Comparison of ENCODE assay signal across 26 mouse cellular contexts in the genomic region with DNA sequence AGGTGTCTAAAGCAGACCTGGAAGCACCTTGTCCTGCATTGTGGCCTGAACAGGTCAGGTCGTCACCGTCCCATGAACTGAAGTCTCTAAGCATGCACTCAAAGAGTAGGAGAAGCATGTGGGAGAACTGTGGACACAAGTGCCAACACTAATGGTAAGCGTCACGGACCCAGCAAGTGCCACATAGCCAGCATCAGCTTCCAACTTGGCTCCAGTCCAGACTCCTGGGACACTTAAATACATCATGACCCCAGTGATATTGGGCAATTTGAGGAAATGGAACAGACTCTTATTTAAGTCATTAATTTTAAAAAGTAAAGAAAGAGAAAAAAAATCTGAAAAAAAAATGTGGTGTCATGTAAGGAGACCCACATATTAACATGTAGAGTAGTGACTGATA.
DNase-seq lines count a peak whose midpoint lies in the region; ATAC-seq and TF ChIP-seq lines count a peak whose summit lies in the region.
"Had no signal": no experiment of that assay in that cellular context is flagged by ENCODE, and none has a peak within 500 bp of the region (broad histone marks: within the 10 kb centered on the region; RNA-seq: fewer than 3 reads in every experiment).

No protein-coding gene starts in this region.

- H3K4me2 ChIP-seq in hindbrain, postnatal 0 days (ENCODE audit: low read depth, low read length): no peak overlapping the region
- H3K4me2 ChIP-seq: embryonic facial prominence, embryonic 13.5 days; embryonic facial prominence, embryonic 15.5 days; forebrain, embryonic 12.5 days had no signal

- no peak overlapping the region for H3K27ac ChIP-seq in hindbrain, postnatal 0 days
- H3K27ac ChIP-seq in hindbrain, embryonic 10.5 days: no peak overlapping the region
- H3K27ac ChIP-seq: embryonic facial prominence, embryonic 13.5 days; embryonic facial prominence, embryonic 15.5 days; forebrain, embryonic 10.5 days; forebrain, embryonic 12.5 days had no signal

- ATAC-seq in hindbrain, postnatal 0 days: no peak
- ATAC-seq: activated CD4-positive, CD25-positive, alpha-beta regulatory T cell, adult 4 months; CD4-positive, CD25-positive, alpha-beta regulatory T cell, adult 4 months; forebrain, embryonic 14.5 days; forebrain, embryonic 16.5 days; Patski had no signal

- TF ChIP-seq CTCF in hindbrain, postnatal 0 days (IDR thresholded peaks at IDR 0.05; ENCODE audit: low read depth): no peak
- TF ChIP-seq CTCF in brain, embryonic 14.5 days (IDR thresholded peaks at IDR 0.05; ENCODE audit: borderline replicate concordance, extremely low read depth, insufficient read depth, insufficient read length): no peak

- H3K27me3 ChIP-seq in hindbrain, postnatal 0 days (ENCODE audit: insufficient read depth, low read length): no peaks in the 10 kb centered on the region
- no peaks in the 10 kb centered on the region for H3K27me3 ChIP-seq in hindbrain, embryonic 10.5 days (ENCODE audit: insufficient read depth, poor library complexity, severe bottlenecking)
- H3K27me3 ChIP-seq: CH12.LX; embryonic facial prominence, embryonic 13.5 days; embryonic facial prominence, embryonic 15.5 days; forebrain, embryonic 12.5 days; Patski had no signal

- TF ChIP-seq POLR2A in brain, embryonic 14.5 days (IDR thresholded peaks at IDR 0.05; ENCODE audit: borderline replicate concordance, extremely low read depth, insufficient read depth, insufficient read length, poor library complexity, severe bottlenecking): no peak

- H3K4me1 ChIP-seq in hindbrain, postnatal 0 days (ENCODE audit: insufficient read depth, low read length): peaks cover 3% of the 10 kb centered on the region
- peaks cover 8% of the 10 kb centered on the region; the same call in 1 of the 2 replicates for H3K4me1 ChIP-seq in hindbrain, embryonic 10.5 days (replicated peaks)
- H3K4me1 ChIP-seq: embryonic facial prominence, embryonic 13.5 days; embryonic facial prominence, embryonic 15.5 days had no signal

- DNase-seq in cerebellum, postnatal 10 days: peak; percentile 50 to 62
- no peak for DNase-seq in cerebellum, adult 8-10 months
- peak; percentile 25 for DNase-seq in hindbrain, postnatal 0 days (ENCODE audit: low spot score)
- no peak for DNase-seq in hindbrain, embryonic 10.5 days (ENCODE audit: low spot score)
- DNase-seq in brain, embryonic 14.5 days (ENCODE audit: low read depth): peak; percentile 17
- DNase-seq: adrenal gland, adult 8-10 months; adrenal gland, postnatal 14 days; adrenal gland, postnatal 36 days; B cell, adult 2 months; cerebellum, adult 11 months; cerebellum, adult 2 months; cerebellum, adult 9-11 months; cerebellum, postnatal 36 days; embryo, embryonic 11 days had no signal

- H3K36me3 ChIP-seq in hindbrain, postnatal 0 days (ENCODE audit: insufficient read depth, low read length): no peaks in the 10 kb centered on the region
- H3K36me3 ChIP-seq in hindbrain, embryonic 10.5 days: no peaks in the 10 kb centered on the region
- H3K36me3 ChIP-seq: embryonic facial prominence, embryonic 13.5 days; embryonic facial prominence, embryonic 15.5 days; forebrain, embryonic 10.5 days; forebrain, embryonic 12.5 days; G1E had no signal

- WGBS in hindbrain, postnatal 0 days: 61% methylated on average over 4 of the region's 4 CpGs
- WGBS in hindbrain, embryonic 10.5 days: 88% methylated on average over 4 of the region's 4 CpGs

- H3K9me3 ChIP-seq in hindbrain, postnatal 0 days (ENCODE audit: low read length): no peaks in the 10 kb centered on the region
- no peaks in the 10 kb centered on the region for H3K9me3 ChIP-seq in hindbrain, embryonic 10.5 days
- H3K9me3 ChIP-seq: embryonic facial prominence, embryonic 13.5 days; embryonic facial prominence, embryonic 15.5 days; forebrain, embryonic 10.5 days; forebrain, embryonic 12.5 days; G1E had no signal

- H3K9ac ChIP-seq in hindbrain, postnatal 0 days (replicated peaks; ENCODE audit: low read length): no peak overlapping the region
- H3K9ac ChIP-seq: embryonic facial prominence, embryonic 13.5 days; embryonic facial prominence, embryonic 15.5 days; forebrain, embryonic 12.5 days had no signal

- no peak overlapping the region for H3K4me3 ChIP-seq in hindbrain, postnatal 0 days (ENCODE audit: low read length)
- no peak overlapping the region for H3K4me3 ChIP-seq in hindbrain, embryonic 10.5 days
- H3K4me3 ChIP-seq: embryonic facial prominence, embryonic 13.5 days; embryonic facial prominence, embryonic 15.5 days; erythroblast, embryonic 14.5 days; forebrain, embryonic 10.5 days; forebrain, embryonic 12.5 days had no signal

Comparison
In these comparisons a context has a peak if more than half of its experiments do, and no peak if none do; other contexts are left out.
1. DNase-seq: peak in cerebellum, postnatal 10 days (2 of 2), hindbrain, postnatal 0 days (single experiment) and brain, embryonic 14.5 days (single experiment); none in cerebellum, adult 8-10 months (single experiment) and hindbrain, embryonic 10.5 days (single experiment).